Mouse (Mus musculus): ENCODE measurements around the gene Acadm.

The Acadm gene

GRCm38 (mm10) chr3:153901904-153902303 is 42.5 kb downstream of the Acadm start:
- DNase-seq (ENCODE audit: low read depth, low spot score): no peak
- Histone ChIP-seq H3K36me3 (ENCODE audit: control insufficient read depth, insufficient read depth, low read length, poor library complexity, severe bottlenecking) (peaks cover 6% of the 10 kb centered on the region; the same call in 1 of the 2 replicates), H3K27me3 (ENCODE audit: control insufficient read depth, insufficient read depth, low read length, poor library complexity, severe bottlenecking) (no peaks in the 10 kb centered on the region)

- no peak for DNase-seq (ENCODE audit: low read depth, low spot score)
- Histone ChIP-seq H3K27me3 (ENCODE audit: control insufficient read depth, insufficient read depth, low read length, poor library complexity, severe bottlenecking) (no peaks in the 10 kb centered on the region), H3K36me3 (ENCODE audit: control insufficient read depth, insufficient read depth, low read length, poor library complexity, severe bottlenecking) (no peaks in the 10 kb centered on the region)
Observed at GRCm38 (mm10) chr3:153897216-153897615, 47.2 kb downstream of the Acadm start.

GRCm38 (mm10) chr3:153895454-153895853 is 49.0 kb downstream of the Acadm start:
- H3K27me3 ChIP-seq (ENCODE audit: control insufficient read depth, insufficient read depth, low read length, poor library complexity, severe bottlenecking): no peaks in the 10 kb centered on the region
- DNase-seq (ENCODE audit: low read depth, low spot score): no peak
- H3K36me3 ChIP-seq (ENCODE audit: control insufficient read depth, insufficient read depth, low read length, poor library complexity, severe bottlenecking): no peaks in the 10 kb centered on the region

GRCm38 (mm10) chr3:153889188-153889781 is 55.1 kb downstream of the Acadm start:
- DNase-seq (ENCODE audit: low read depth, low spot score): no peak
- H3K27me3 ChIP-seq (ENCODE audit: control insufficient read depth, insufficient read depth, low read length, poor library complexity, severe bottlenecking): no peaks in the 10 kb centered on the region
- no peaks in the 10 kb centered on the region for H3K36me3 ChIP-seq (ENCODE audit: control insufficient read depth, insufficient read depth, low read length, poor library complexity, severe bottlenecking)

- no peak for DNase-seq (ENCODE audit: low read depth, low spot score)
- Histone ChIP-seq H3K27me3 (ENCODE audit: control insufficient read depth, insufficient read depth, low read length, poor library complexity, severe bottlenecking) (no peaks in the 10 kb centered on the region), H3K36me3 (ENCODE audit: control insufficient read depth, insufficient read depth, low read length, poor library complexity, severe bottlenecking) (no peaks in the 10 kb centered on the region)
Observed at GRCm38 (mm10) chr3:153888141-153888540, 56.3 kb downstream of the Acadm start.

GRCm38 (mm10) chr3:153886296-153886695 is 58.1 kb downstream of the Acadm start:
- DNase-seq (ENCODE audit: low read depth, low spot score): no peak
- Histone ChIP-seq H3K36me3 (ENCODE audit: control insufficient read depth, insufficient read depth, low read length, poor library complexity, severe bottlenecking) (no peaks in the 10 kb centered on the region), H3K27me3 (ENCODE audit: control insufficient read depth, insufficient read depth, low read length, poor library complexity, severe bottlenecking) (no peaks in the 10 kb centered on the region)

Data from splenic B cell, adult 2 months (primary cell).